Mouse (Mus musculus) c-Kit-positive CD71-negative TER-119-negative erythroid progenitor cells, embryonic 14.5 days (primary cell): Measurements from ENCODE around the gene Rhpn2.

Experiments used
- DNase-seq: peaks from one replicate; pipeline ENCODE4 v3.0.0-alpha.2; 2013; ENCODE audit warnings: low read depth

The Rhpn2 gene

GRCm38 (mm10) chr7:35388694-35389093, 54.7 kb downstream of the Rhpn2 start:
- DNase-seq, result no peak

DNA sequence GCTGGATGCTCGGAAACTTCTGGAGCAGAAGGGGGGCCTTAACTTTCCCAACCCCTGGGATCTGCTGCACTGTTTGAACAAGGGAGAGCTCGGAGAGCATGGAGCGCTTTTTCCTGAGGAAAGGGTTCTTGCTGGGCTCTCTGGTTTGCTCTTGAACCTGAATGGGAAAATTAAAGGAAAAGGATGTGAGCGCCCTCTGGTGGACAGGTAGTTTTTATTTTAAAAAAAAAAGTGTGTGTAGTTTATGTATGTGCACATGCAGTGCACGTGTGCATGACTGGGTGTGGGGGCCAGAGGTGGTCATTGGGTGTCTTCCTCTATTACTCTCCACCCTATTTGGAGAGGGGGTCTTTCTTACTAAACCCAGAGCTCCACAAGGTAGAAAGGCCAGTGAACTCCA, 59.0 kb downstream of the Rhpn2 start:
- no peak for DNase-seq

- DNase-seq, result no peak
Observed at GRCm38 (mm10) chr7:35395734-35396456, 61.9 kb downstream of the Rhpn2 start.

- DNase-seq, result peak; percentile 97
Observed at GRCm38 (mm10) chr7:35396542-35397168, 62.7 kb downstream of the Rhpn2 start, which contains the start of the genes Faap24 and Cep89. Faap24 (minus strand) TSS chr7:35396836. Cep89 (plus strand) TSS chr7:35397035.

GRCm38 (mm10) chr7:35401169-35401568, 67.2 kb downstream of the Rhpn2 start:
- DNase-seq, result no peak

- DNase-seq, result no peak
Observed at GRCm38 (mm10) chr7:35415226-35415625, 81.3 kb downstream of the Rhpn2 start.

- no peak for DNase-seq
Observed at GRCm38 (mm10) chr7:35415801-35416653, 82.1 kb downstream of the Rhpn2 start.

DNA sequence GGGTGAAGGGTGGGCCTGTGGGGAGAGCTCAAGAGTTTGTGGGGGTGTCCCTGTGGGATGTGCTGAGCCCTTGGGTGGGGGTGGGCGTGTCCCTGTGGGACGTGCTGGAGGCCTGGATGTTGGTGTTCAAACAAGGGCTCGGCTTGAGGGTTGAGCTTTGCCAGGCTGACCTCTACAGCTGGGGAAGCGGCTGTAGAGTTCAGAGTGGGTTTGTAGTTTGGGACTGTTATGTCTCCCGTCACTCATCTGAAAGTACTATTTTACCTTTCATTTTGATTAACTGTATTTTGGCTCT, 82.6 kb downstream of the Rhpn2 start:
- no peak for DNase-seq

DNA sequence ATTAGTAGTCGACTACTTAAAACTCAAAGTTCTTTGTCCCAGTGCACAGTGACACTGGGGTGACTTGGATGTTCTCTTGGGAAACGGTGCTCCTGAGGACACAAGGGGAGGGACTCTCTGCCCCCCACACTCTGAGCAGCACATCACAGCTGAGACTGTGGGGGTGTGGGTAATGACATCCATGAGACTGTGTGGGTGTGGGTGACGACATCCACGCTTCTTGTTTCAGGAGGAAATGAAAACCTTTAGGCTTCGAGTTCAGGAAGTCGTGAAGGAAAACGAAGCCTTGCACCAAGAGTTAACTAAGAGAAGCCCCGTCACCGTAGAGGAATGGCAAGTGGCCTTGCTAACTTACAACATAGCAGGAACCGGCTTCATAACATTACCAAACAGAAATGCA, 89.1 kb downstream of the Rhpn2 start:
- DNase-seq, result peak; percentile 2

GRCm38 (mm10) chr7:35428146-35428545, 94.2 kb downstream of the Rhpn2 start:
- no peak for DNase-seq

- DNase-seq, result no peak
Observed at GRCm38 (mm10) chr7:35435266-35435665, 101.3 kb downstream of the Rhpn2 start.
